Mouse (Mus musculus): ENCODE results near the gene Slc25a22. TPM values are rescaled to one million over a fixed set of nuclear protein-coding genes. Genes with fewer than 3 reads are reported as not detected.

Gene Slc25a22
- polyA plus RNA-seq, 1 experiment from 2014 or later = 19.4 TPM

DNA sequence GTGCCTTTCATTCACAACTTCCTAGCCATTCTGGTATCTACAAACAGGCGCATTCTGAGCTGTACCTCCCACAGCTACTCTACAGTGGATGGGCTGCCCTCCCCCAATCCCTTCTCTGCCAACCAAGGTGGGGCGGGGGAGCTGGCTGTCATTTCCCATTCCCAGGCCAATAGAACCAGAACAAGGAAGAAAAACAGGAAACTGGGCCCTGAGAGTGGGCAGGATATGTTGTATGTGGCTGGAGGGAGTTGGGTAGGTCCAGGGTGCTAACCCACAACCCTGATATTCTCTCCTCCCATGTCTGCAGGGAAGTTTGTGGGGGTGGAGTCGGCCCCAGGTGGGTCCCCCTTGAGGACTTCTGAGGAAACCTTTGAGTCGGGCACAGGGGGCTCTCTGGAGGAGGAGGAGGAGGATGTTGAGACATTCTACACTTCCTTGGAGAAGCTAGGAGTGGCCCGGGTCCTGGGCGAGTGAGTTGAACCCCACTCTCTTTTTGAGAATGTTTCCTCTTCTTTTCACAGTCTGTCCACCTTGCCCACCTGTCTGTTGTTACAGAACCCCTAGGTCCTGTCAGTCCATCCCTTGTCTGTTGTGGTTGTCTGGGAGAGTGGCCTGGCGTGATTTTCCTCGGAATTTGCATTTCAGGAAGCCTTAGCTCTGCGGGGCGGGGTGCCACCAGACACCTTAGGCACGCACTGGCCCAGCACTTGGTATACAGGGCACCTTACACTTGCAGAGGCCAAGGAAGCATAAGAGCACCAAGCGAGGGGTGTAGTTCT, 26.3 kb upstream of the Slc25a22 start:
- peak overlapping the region; percentile 54 for H3K4me2 ChIP-seq
- H3K36me3 ChIP-seq (ENCODE audit: control insufficient read depth, insufficient read depth, low read length) = peaks cover 3% of the 10 kb centered on the region
- peaks cover 50% of the 10 kb centered on the region for H3K4me1 ChIP-seq (ENCODE audit: control insufficient read depth, insufficient read depth, low read length)
- peak overlapping the region; percentile 48 for H3K9ac ChIP-seq (ENCODE audit: low read depth, low read length)
- 19% methylated on average over 12 of the region's 12 CpGs for WGBS (ENCODE audit: insufficient replicate concordance)
- H3K9me3 ChIP-seq (replicated peaks; ENCODE audit: control insufficient read depth, low read length) = no peaks in the 10 kb centered on the region
- H3K4me3 ChIP-seq (ENCODE audit: low read depth, low read length) = peak overlapping the region; percentile 31
- no peak overlapping the region for H3K27ac ChIP-seq (ENCODE audit: low read depth, low read length)
- no peak for ATAC-seq (replicated peaks; ENCODE audit: insufficient number of reproducible peaks, low FRiP score, low TSS enrichment)
- peaks cover 52% of the 10 kb centered on the region for H3K27me3 ChIP-seq (ENCODE audit: control insufficient read depth, insufficient read depth, low read length)

- Histone ChIP-seq H3K4me3 (ENCODE audit: low read depth, low read length) (peak overlapping the region; percentile 60), H3K27ac (ENCODE audit: low read depth, low read length) (no peak overlapping the region), H3K27me3 (ENCODE audit: control insufficient read depth, insufficient read depth, low read length) (peaks cover 52% of the 10 kb centered on the region), H3K9ac (ENCODE audit: low read depth, low read length) (peak overlapping the region; percentile 66; the same call in 1 of the 2 replicates), H3K4me2 (peak overlapping the region; percentile 98), H3K36me3 (ENCODE audit: control insufficient read depth, insufficient read depth, low read length) (peaks cover 7% of the 10 kb centered on the region), H3K9me3 (replicated peaks; ENCODE audit: control insufficient read depth, low read length) (no peaks in the 10 kb centered on the region), H3K4me1 (ENCODE audit: control insufficient read depth, insufficient read depth, low read length) (peaks cover 39% of the 10 kb centered on the region)
- ATAC-seq (replicated peaks; ENCODE audit: insufficient number of reproducible peaks, low FRiP score, low TSS enrichment) = no peak
- WGBS (ENCODE audit: insufficient replicate concordance) = 15% methylated on average over 5 of the region's 5 CpGs
These were observed 24.7 kb upstream of the Slc25a22 start for GRCm38 (mm10) chr7:141462333-141462821.

GRCm38 (mm10) chr7:141461521-141462332, 24.0 kb upstream of the Slc25a22 start:
- H3K4me3 ChIP-seq (ENCODE audit: low read depth, low read length) = peak overlapping the region; percentile 60
- peaks cover 7% of the 10 kb centered on the region for H3K36me3 ChIP-seq (ENCODE audit: control insufficient read depth, insufficient read depth, low read length)
- peaks cover 36% of the 10 kb centered on the region for H3K4me1 ChIP-seq (ENCODE audit: control insufficient read depth, insufficient read depth, low read length)
- peak overlapping the region; percentile 98 for H3K4me2 ChIP-seq
- H3K9me3 ChIP-seq (replicated peaks; ENCODE audit: control insufficient read depth, low read length) = no peaks in the 10 kb centered on the region
- peaks cover 52% of the 10 kb centered on the region for H3K27me3 ChIP-seq (ENCODE audit: control insufficient read depth, insufficient read depth, low read length)
- H3K9ac ChIP-seq (ENCODE audit: low read depth, low read length) = peak overlapping the region; percentile 66
- no peak for ATAC-seq (replicated peaks; ENCODE audit: insufficient number of reproducible peaks, low FRiP score, low TSS enrichment)
- 3% methylated on average over 50 of the region's 59 CpGs for WGBS (ENCODE audit: insufficient replicate concordance)
- H3K27ac ChIP-seq (ENCODE audit: low read depth, low read length) = peak overlapping the region; percentile 51

DNA sequence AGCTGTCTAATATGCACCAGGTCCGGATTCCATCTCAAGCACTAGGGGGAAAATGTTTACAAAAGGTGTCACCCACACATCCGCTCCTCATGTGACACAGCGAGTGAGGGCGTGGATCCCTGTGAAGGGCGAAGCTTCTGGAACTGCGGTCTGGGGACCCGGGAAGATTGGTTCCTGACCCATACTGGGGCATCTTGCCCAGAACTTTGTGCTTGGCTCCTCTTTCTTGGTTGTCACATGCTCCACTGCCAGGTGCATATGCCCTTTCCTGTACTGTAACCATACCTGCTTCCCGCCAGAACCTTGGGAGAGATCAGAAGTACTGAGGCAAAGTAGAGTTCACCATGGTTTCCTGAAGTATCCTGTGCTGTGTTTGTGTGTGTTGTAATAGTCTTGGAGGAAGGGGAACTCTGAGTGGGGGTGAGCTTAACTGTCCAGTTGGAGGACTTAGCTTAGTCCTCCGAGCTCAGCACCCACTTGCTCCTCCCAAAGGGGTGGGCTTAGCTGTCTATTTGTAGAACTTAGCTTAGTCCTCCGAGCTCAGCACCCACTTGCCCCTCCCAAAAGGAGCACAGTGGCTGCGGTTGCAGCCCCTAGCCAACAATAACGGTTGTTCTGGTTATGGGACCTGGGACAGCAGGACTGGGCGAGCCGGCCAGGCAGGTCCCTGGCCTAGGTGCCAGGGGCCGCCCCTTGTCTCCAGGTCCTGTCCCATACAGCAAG, 22.9 kb upstream of the Slc25a22 start, which contains the start of gene Cracr2b:
Gene Cracr2b, plus strand, starts transcription at position 704 of the 723 bp plus-strand sequence.
- Histone ChIP-seq H3K27me3 (ENCODE audit: control insufficient read depth, insufficient read depth, low read length) (peaks cover 50% of the 10 kb centered on the region), H3K27ac (ENCODE audit: low read depth, low read length) (peak within 1 kb of the TSS; percentile 51), H3K4me1 (ENCODE audit: control insufficient read depth, insufficient read depth, low read length) (peaks cover 39% of the 10 kb centered on the region)

DNA sequence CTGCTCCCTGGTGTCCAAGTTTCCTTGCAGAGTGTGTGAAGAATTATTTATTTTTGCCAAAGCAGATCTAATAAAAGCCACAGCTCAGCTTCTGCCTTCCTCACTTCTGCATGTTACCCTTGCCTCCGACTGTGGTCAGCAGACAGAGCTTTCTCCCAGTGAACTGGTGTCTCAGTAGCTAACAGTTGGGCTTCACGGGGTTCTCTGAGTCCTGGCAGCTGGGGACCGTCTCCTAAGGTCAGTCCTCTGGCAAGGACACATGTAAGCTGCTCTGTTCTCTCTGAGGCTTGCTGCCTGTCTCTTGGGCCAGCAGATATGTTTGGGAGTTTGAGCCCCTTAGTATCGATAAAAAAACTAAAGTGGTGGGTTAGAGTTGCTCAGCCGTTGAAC, 22.3 kb upstream of the Slc25a22 start:
- H3K9ac ChIP-seq (ENCODE audit: low read depth, low read length) = 0 out of 2 replicates have a peak overlapping the region, but pooled peaks have one; percentile 10
- H3K36me3 ChIP-seq (ENCODE audit: control insufficient read depth, insufficient read depth, low read length) = peaks cover 7% of the 10 kb centered on the region
- H3K4me2 ChIP-seq = no peak overlapping the region
- no peak overlapping the region for H3K4me3 ChIP-seq (ENCODE audit: low read depth, low read length)
- no peak overlapping the region for H3K27ac ChIP-seq (ENCODE audit: low read depth, low read length)
- H3K27me3 ChIP-seq (ENCODE audit: control insufficient read depth, insufficient read depth, low read length) = peaks cover 44% of the 10 kb centered on the region
- peaks cover 34% of the 10 kb centered on the region for H3K4me1 ChIP-seq (ENCODE audit: control insufficient read depth, insufficient read depth, low read length)
- no peak for ATAC-seq (replicated peaks; ENCODE audit: insufficient number of reproducible peaks, low FRiP score, low TSS enrichment)
- WGBS (ENCODE audit: insufficient replicate concordance) = 68% methylated on average over 5 of the region's 5 CpGs
- no peaks in the 10 kb centered on the region for H3K9me3 ChIP-seq (replicated peaks; ENCODE audit: control insufficient read depth, low read length)

More for the DNA sequence above, 22.9 kb upstream of the Slc25a22 start, which contains the start of gene Cracr2b:
- Histone ChIP-seq H3K4me2 (peak within 1 kb of the TSS; percentile 98), H3K9me3 (replicated peaks; ENCODE audit: control insufficient read depth, low read length) (no peaks in the 10 kb centered on the region), H3K4me3 (ENCODE audit: low read depth, low read length) (peak within 1 kb of the TSS; percentile 60), H3K36me3 (ENCODE audit: control insufficient read depth, insufficient read depth, low read length) (peaks cover 7% of the 10 kb centered on the region), H3K9ac (ENCODE audit: low read depth, low read length) (peak within 1 kb of the TSS; percentile 66)
- no peak for ATAC-seq (replicated peaks; ENCODE audit: insufficient number of reproducible peaks, low FRiP score, low TSS enrichment)
- 68% methylated on average over 15 of the region's 15 CpGs for WGBS (ENCODE audit: insufficient replicate concordance)

- ATAC-seq (replicated peaks; ENCODE audit: insufficient number of reproducible peaks, low FRiP score, low TSS enrichment) = no peak
- H3K36me3 ChIP-seq (ENCODE audit: control insufficient read depth, insufficient read depth, low read length) = peaks cover 7% of the 10 kb centered on the region
- no peaks in the 10 kb centered on the region for H3K9me3 ChIP-seq (replicated peaks; ENCODE audit: control insufficient read depth, low read length)
- peaks cover 39% of the 10 kb centered on the region for H3K27me3 ChIP-seq (ENCODE audit: control insufficient read depth, insufficient read depth, low read length)
- H3K27ac ChIP-seq (ENCODE audit: low read depth, low read length) = no peak overlapping the region
- 87% methylated on average over 17 of the region's 17 CpGs for WGBS (ENCODE audit: insufficient replicate concordance)
- no peak overlapping the region for H3K4me3 ChIP-seq (ENCODE audit: low read depth, low read length)
- H3K4me2 ChIP-seq = no peak overlapping the region
- no peak overlapping the region for H3K9ac ChIP-seq (ENCODE audit: low read depth, low read length)
- peaks cover 29% of the 10 kb centered on the region for H3K4me1 ChIP-seq (ENCODE audit: control insufficient read depth, insufficient read depth, low read length)
These were observed 21.6 kb upstream of the Slc25a22 start for GRCm38 (mm10) chr7:141459301-141459711.

- Histone ChIP-seq H3K27me3 (ENCODE audit: control insufficient read depth, insufficient read depth, low read length) (peaks cover 33% of the 10 kb centered on the region), H3K4me1 (ENCODE audit: control insufficient read depth, insufficient read depth, low read length) (peaks cover 32% of the 10 kb centered on the region)
These were observed 21.0 kb upstream of the Slc25a22 start for GRCm38 (mm10) chr7:141458661-141459060.

More at GRCm38 (mm10) chr7:141458661-141459060, 21.0 kb upstream of the Slc25a22 start:
- H3K4me3 ChIP-seq (ENCODE audit: low read depth, low read length) = no peak overlapping the region
- no peak for ATAC-seq (replicated peaks; ENCODE audit: insufficient number of reproducible peaks, low FRiP score, low TSS enrichment)
- H3K27ac ChIP-seq (ENCODE audit: low read depth, low read length) = no peak overlapping the region
- 83% methylated on average over 11 of the region's 11 CpGs for WGBS (ENCODE audit: insufficient replicate concordance)
- H3K4me2 ChIP-seq = no peak overlapping the region
- H3K9ac ChIP-seq (ENCODE audit: low read depth, low read length) = no peak overlapping the region
- H3K9me3 ChIP-seq (replicated peaks; ENCODE audit: control insufficient read depth, low read length) = no peaks in the 10 kb centered on the region
- peaks cover 7% of the 10 kb centered on the region for H3K36me3 ChIP-seq (ENCODE audit: control insufficient read depth, insufficient read depth, low read length)

All from heart, embryonic 11.5 days (tissue).